Mouse (Mus musculus): ENCODE data around the gene Hs2st1. TPM values are rescaled to one million over a fixed set of nuclear protein-coding genes. Genes with fewer than 3 reads are reported as not detected.

Hs2st1 gene
- polyA plus RNA-seq, 1 experiment: 7.8 TPM

DNA sequence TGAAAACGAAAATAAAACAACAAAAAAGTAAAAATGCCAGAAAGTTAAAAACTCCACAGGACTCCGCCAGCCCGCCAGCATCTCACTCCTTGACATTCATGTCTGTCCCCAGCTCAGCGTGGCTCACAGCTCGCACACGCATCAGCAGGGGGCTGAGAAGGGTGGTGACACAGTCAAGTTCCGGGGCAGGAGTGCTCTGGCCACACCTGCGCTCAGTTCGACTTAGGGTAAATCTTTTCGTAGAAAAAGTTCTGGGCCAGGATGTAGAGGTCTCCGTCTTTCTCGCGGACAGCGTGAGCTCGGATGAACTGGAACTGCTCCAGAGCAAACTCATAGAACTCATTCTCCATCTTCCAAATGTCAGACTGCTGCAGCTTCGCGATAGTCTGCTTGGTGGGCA is 135.7 kb downstream of the Hs2st1 start:
- 70% methylated on average over 17 of the region's 17 CpGs for WGBS
- no peaks in the 10 kb centered on the region for H3K27me3 ChIP-seq (ENCODE audit: control insufficient read depth, insufficient read depth, low read length)
- TF ChIP-seq POLR2A (IDR thresholded peaks at IDR 0.05; ENCODE audit: control insufficient read depth, extremely low read depth, insufficient read depth, low read length, poor library complexity) (no peak), CTCF (IDR thresholded peaks at IDR 0.05; ENCODE audit: borderline replicate concordance, control insufficient read depth, extremely low read depth, insufficient read depth, low read length, poor library complexity) (no peak)
- H3K36me3 ChIP-seq (ENCODE audit: control insufficient read depth, insufficient read depth, low read length): peaks cover 4% of the 10 kb centered on the region; the same call in 1 of the 2 replicates
- no peak overlapping the region for H3K4me3 ChIP-seq (ENCODE audit: control insufficient read depth, insufficient read depth, low read length)
- no peak for DNase-seq
- H3K4me1 ChIP-seq (replicated peaks; ENCODE audit: control insufficient read depth, insufficient read depth, low read length): no peaks in the 10 kb centered on the region
- H3K27ac ChIP-seq (ENCODE audit: control insufficient read depth, insufficient read depth, low read length): no peak overlapping the region

DNA sequence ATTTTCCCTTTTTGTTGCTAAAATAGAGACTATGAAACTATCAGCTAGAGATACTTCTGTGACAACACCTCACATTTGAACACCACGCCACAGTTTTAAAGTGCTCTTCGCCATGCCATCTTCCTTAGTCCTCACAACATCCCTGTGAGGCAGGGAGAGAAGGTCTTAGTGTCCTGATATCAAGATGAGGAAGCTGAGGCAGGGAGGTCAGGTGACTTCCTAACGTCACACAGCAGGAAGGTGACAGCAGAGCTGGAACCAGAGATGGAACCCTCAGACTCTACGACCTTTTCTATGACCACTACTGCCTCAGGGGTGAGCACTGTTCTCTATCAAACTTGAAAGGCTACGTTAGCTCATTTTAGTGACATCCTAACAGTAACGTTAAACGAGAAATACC is 136.9 kb downstream of the Hs2st1 start:
- 89% methylated on average over 7 of the region's 7 CpGs for WGBS
- no peak for DNase-seq
- TF ChIP-seq CTCF (IDR thresholded peaks at IDR 0.05; ENCODE audit: borderline replicate concordance, control insufficient read depth, extremely low read depth, insufficient read depth, low read length, poor library complexity) (no peak), POLR2A (IDR thresholded peaks at IDR 0.05; ENCODE audit: control insufficient read depth, extremely low read depth, insufficient read depth, low read length, poor library complexity) (no peak)

DNA sequence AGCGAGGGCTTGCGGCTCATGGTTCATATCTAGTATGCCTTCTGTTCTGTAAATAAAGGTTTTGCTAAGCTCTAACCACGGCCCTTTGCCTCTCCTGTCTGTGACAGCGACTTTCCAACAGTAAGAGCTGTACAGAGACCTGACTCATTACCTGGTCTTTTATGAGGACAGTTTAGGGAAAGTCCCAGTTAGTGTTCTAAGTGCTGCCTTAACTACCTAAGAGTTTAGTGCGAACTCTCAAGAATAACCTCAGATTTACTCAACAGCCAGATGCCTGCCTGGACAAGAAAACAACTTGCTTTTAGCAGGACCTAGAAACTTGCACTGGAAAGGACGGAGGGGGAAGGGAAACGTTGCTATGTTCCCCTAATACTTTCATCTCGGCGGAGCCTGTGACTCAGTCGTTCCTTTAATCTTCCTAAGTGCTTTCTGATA is 137.8 kb downstream of the Hs2st1 start:
- DNase-seq: no peak
- Histone ChIP-seq H3K4me3 (ENCODE audit: control insufficient read depth, insufficient read depth, low read length) (no peak overlapping the region), H3K36me3 (ENCODE audit: control insufficient read depth, insufficient read depth, low read length) (peaks cover 4% of the 10 kb centered on the region; the same call in 1 of the 2 replicates), H3K4me1 (replicated peaks; ENCODE audit: control insufficient read depth, insufficient read depth, low read length) (no peaks in the 10 kb centered on the region), H3K27ac (ENCODE audit: control insufficient read depth, insufficient read depth, low read length) (no peak overlapping the region), H3K27me3 (ENCODE audit: control insufficient read depth, insufficient read depth, low read length) (no peaks in the 10 kb centered on the region)
- 89% methylated on average over 10 of the region's 10 CpGs for WGBS
- no peak for TF ChIP-seq POLR2A (IDR thresholded peaks at IDR 0.05; ENCODE audit: control insufficient read depth, extremely low read depth, insufficient read depth, low read length, poor library complexity)
- TF ChIP-seq CTCF (IDR thresholded peaks at IDR 0.05; ENCODE audit: borderline replicate concordance, control insufficient read depth, extremely low read depth, insufficient read depth, low read length, poor library complexity): no peak

More for the DNA sequence above, 136.9 kb downstream of the Hs2st1 start:
- Histone ChIP-seq H3K27me3 (ENCODE audit: control insufficient read depth, insufficient read depth, low read length) (no peaks in the 10 kb centered on the region), H3K36me3 (ENCODE audit: control insufficient read depth, insufficient read depth, low read length) (peaks cover 4% of the 10 kb centered on the region; the same call in 1 of the 2 replicates), H3K4me3 (ENCODE audit: control insufficient read depth, insufficient read depth, low read length) (no peak overlapping the region), H3K4me1 (replicated peaks; ENCODE audit: control insufficient read depth, insufficient read depth, low read length) (no peaks in the 10 kb centered on the region), H3K27ac (ENCODE audit: control insufficient read depth, insufficient read depth, low read length) (no peak overlapping the region)

DNA sequence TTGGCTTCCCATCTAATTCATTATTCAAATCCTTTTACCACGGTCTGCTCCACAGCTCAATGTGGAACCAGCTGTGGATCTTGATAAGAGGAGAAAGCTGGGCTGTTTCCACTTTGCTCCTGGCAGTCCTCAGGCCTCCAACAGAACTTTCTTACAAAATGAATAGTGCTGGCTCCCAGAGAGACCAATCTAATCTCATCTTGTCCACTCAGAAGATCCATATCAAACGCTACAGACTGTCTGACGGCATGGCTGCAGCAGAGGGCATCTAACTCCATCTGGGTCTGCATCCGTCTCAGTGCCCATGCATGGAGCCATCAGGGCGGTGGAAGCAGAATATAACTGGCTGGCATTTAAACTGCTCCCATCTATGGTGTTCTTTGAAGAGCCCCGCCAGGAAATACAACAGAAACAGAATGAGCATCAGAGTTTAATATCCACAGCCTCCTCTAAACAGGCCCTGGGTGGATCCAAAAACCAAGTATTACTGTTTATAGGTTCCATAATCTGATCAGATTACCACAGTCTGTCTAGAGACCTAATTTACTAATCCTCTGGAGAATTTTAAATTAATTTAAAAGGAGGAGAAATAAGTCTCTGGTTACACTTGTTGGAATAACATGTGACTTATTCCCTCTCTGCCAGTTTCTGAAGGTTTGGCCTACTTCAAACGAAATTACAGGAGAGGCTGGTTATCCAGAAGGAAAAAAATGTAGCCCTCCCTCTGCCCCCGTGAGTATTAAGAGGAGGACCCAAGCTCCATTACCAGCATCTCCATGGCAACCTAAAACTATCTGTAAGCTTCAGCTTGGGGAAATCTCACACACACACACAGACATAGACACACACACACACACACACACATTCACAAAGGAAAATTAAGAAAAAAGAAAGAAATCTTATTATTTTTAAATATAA is 141.2 kb downstream of the Hs2st1 start:
- 91% methylated on average over 8 of the region's 8 CpGs for WGBS
- Histone ChIP-seq H3K27ac (ENCODE audit: control insufficient read depth, insufficient read depth, low read length) (no peak overlapping the region), H3K4me1 (replicated peaks; ENCODE audit: control insufficient read depth, insufficient read depth, low read length) (no peaks in the 10 kb centered on the region), H3K4me3 (ENCODE audit: control insufficient read depth, insufficient read depth, low read length) (no peak overlapping the region), H3K36me3 (ENCODE audit: control insufficient read depth, insufficient read depth, low read length) (no peaks in the 10 kb centered on the region), H3K27me3 (ENCODE audit: control insufficient read depth, insufficient read depth, low read length) (no peaks in the 10 kb centered on the region)
- DNase-seq: no peak
- TF ChIP-seq CTCF (IDR thresholded peaks at IDR 0.05; ENCODE audit: borderline replicate concordance, control insufficient read depth, extremely low read depth, insufficient read depth, low read length, poor library complexity): no peak

DNA sequence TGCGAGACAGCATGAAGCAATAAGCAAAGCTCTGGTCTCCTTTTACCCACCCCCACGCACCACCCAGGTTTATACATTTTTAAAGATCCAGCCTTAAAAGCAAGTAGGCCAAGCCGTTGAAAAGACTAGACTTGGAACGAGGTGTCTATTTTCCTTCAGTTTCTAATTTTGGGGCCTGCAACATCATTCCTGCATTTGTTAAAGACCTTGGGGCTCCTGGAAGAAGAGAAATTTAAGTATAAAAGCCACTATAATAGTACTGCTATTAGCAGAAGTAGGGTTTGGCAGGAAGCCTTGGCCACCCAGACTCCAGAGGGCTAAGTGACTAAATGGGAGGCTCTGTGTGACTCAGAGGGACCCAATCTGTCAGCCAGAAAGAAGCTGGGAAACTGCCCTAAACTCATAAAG is 144.9 kb downstream of the Hs2st1 start:
- no peaks in the 10 kb centered on the region for H3K27me3 ChIP-seq (ENCODE audit: control insufficient read depth, insufficient read depth, low read length)
- H3K4me1 ChIP-seq (replicated peaks; ENCODE audit: control insufficient read depth, insufficient read depth, low read length): no peaks in the 10 kb centered on the region
- H3K27ac ChIP-seq (ENCODE audit: control insufficient read depth, insufficient read depth, low read length): no peak overlapping the region
- H3K4me3 ChIP-seq (ENCODE audit: control insufficient read depth, insufficient read depth, low read length): no peak overlapping the region
- H3K36me3 ChIP-seq (ENCODE audit: control insufficient read depth, insufficient read depth, low read length): no peaks in the 10 kb centered on the region
- no peak for DNase-seq
- WGBS: 95% methylated on average over 4 of the region's 4 CpGs
- no peak for TF ChIP-seq CTCF (IDR thresholded peaks at IDR 0.05; ENCODE audit: borderline replicate concordance, control insufficient read depth, extremely low read depth, insufficient read depth, low read length, poor library complexity)
- TF ChIP-seq POLR2A (IDR thresholded peaks at IDR 0.05; ENCODE audit: control insufficient read depth, extremely low read depth, insufficient read depth, low read length, poor library complexity): no peak

DNA sequence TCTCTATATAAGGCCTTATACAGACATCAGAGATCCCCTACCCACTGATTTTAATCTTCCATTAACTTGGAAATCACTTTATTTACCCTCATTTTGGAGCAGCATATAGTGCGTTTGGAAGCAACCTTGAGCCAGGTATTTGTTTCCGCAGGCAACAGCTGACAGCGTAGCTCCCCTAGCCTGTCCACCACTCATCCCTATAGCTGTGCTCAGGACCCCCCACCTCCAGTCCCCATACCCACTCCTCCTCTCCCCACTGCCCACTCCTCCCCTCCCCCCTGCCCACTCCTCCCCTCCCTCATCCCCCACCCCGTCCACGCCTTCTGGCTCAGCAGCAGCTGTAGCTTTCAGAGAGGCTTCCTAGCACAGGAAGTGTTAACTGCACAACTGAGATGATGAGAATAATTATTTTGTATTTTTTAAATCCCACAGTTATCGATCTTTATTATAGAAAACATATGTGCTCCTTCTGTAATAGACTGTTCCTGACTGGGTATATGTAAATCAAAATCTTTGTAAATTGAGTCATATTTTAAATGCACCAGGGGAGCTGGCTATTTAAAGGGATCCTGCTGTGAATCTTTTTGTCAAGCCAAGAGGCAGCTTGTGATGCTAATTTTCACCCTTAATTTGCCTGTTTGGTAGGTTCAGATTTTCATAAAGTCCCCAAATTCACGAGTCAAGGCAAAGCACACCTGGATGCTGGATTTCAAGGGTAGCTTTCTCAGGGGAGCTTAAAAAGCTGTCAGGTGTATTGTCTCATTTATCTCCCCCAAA is 148.4 kb downstream of the Hs2st1 start:
- TF ChIP-seq POLR2A (IDR thresholded peaks at IDR 0.05; ENCODE audit: control insufficient read depth, extremely low read depth, insufficient read depth, low read length, poor library complexity): no peak
- no peak for TF ChIP-seq CTCF (IDR thresholded peaks at IDR 0.05; ENCODE audit: borderline replicate concordance, control insufficient read depth, extremely low read depth, insufficient read depth, low read length, poor library complexity)
- H3K36me3 ChIP-seq (ENCODE audit: control insufficient read depth, insufficient read depth, low read length): no peaks in the 10 kb centered on the region
- no peaks in the 10 kb centered on the region for H3K4me1 ChIP-seq (replicated peaks; ENCODE audit: control insufficient read depth, insufficient read depth, low read length)
- no peak overlapping the region for H3K4me3 ChIP-seq (ENCODE audit: control insufficient read depth, insufficient read depth, low read length)
- WGBS: 83% methylated on average over 7 of the region's 7 CpGs
- no peak overlapping the region for H3K27ac ChIP-seq (ENCODE audit: control insufficient read depth, insufficient read depth, low read length)
- no peaks in the 10 kb centered on the region for H3K27me3 ChIP-seq (ENCODE audit: control insufficient read depth, insufficient read depth, low read length)
- DNase-seq: no peak
